Mouse (Mus musculus) limb, embryonic 13.5 days (tissue): ENCODE measurements around the gene Sema6d. TPM values are rescaled to one million over a fixed set of nuclear protein-coding genes. Genes with fewer than 3 reads are reported as not detected.

ENCODE experiments used
- ATAC-seq: fragments of 200-750 bp; cut with Nextera tagmentation; 2 replicates; pipeline ENCODE4 v1.8.0; 2017; ENCODE audit warnings: low read depth, moderate number of reproducible peaks, moderate TSS enrichment; ENCODE audit not compliant: low FRiP score
- H3K27ac ChIP-seq: fragments of 300-500 bp; sonication (generic); 2 replicates; pipeline ENCODE4 v1.5.1; 2015; ENCODE audit warnings: inconsistent platforms, mild to moderate bottlenecking, moderate library complexity
- H3K27me3 ChIP-seq: fragments of 300-500 bp; sonication (generic); 2 replicates; pipeline ENCODE4 v1.6.1; 2015; ENCODE audit warnings: mild to moderate bottlenecking, inconsistent platforms
- H3K36me3 ChIP-seq: fragments of 300-500 bp; sonication (generic); 2 replicates; pipeline ENCODE4 v1.6.1; 2015; ENCODE audit warnings: inconsistent platforms, mild to moderate bottlenecking, moderate library complexity
- H3K4me1 ChIP-seq: fragments of 300-500 bp; sonication (generic); 2 replicates; pipeline ENCODE4 v1.6.1; 2015; ENCODE audit warnings: inconsistent platforms
- H3K4me2 ChIP-seq: fragments of 300-500 bp; sonication (generic); replicated peaks from 2 replicates; pipeline ENCODE4 v1.6.1; 2015; ENCODE audit warnings: inconsistent platforms, mild to moderate bottlenecking, moderate library complexity
- H3K4me3 ChIP-seq: fragments of 300-500 bp; sonication (generic); 2 replicates; pipeline ENCODE4 v1.5.1; 2015; ENCODE audit warnings: moderate library complexity, mild to moderate bottlenecking, inconsistent platforms
- H3K9ac ChIP-seq: fragments of 300-500 bp; sonication (generic); 2 replicates; pipeline ENCODE4 v1.6.1; 2015; ENCODE audit warnings: mild to moderate bottlenecking, inconsistent platforms
- H3K9me3 ChIP-seq: fragments of 300-500 bp; sonication (generic); 2 replicates; pipeline ENCODE4 v1.6.1; 2016; ENCODE audit warnings: inconsistent platforms
- WGBS: fragments of 180-500 bp; shearing (Covaris S2); methylation state at CpG from one replicate; pipeline ENCODE4 v1.1.7; 2015; 5-methylcytosine and 5-hydroxymethylcytosine counted together
- polyA plus RNA-seq: library from polyadenylated mRNA; unstranded; fragments of >200 nt; fragmentation: Nextera tagmentation; extraction: Ambion mirVana; gene quantifications from 2 replicates; pipeline ENCODE4 v1.2.1, GENCODE M21; 2015

Gene Sema6d
- polyA plus RNA-seq, 1 experiment from 2014 or later: 9.4 TPM

- WGBS: 96% methylated on average over 2 of the region's 2 CpGs
- H3K4me3 ChIP-seq: no peak overlapping the region
These were observed 328.6 kb downstream of the Sema6d start for GRCm38 (mm10) chr2:124418319-124418718.

GRCm38 (mm10) chr2:124420170-124420825, 330.5 kb downstream of the Sema6d start:
- H3K27ac ChIP-seq: no peak overlapping the region
- H3K36me3 ChIP-seq: no peaks in the 10 kb centered on the region
- no peak for ATAC-seq
- H3K4me2 ChIP-seq: no peak overlapping the region
- H3K4me3 ChIP-seq: no peak overlapping the region
- WGBS: 45% methylated on average over 1 of the region's 1 CpGs
- H3K4me1 ChIP-seq: peaks cover 4% of the 10 kb centered on the region; the same call in 1 of the 2 replicates
- no peaks in the 10 kb centered on the region for H3K9me3 ChIP-seq
- no peaks in the 10 kb centered on the region for H3K27me3 ChIP-seq
- no peak overlapping the region for H3K9ac ChIP-seq

More at GRCm38 (mm10) chr2:124418319-124418718, 328.6 kb downstream of the Sema6d start:
- no peak for ATAC-seq
- Histone ChIP-seq H3K9me3 (no peaks in the 10 kb centered on the region), H3K27ac (no peak overlapping the region), H3K27me3 (no peaks in the 10 kb centered on the region), H3K9ac (no peak overlapping the region), H3K4me2 (no peak overlapping the region), H3K4me1 (peaks cover 7% of the 10 kb centered on the region; the same call in 1 of the 2 replicates), H3K36me3 (no peaks in the 10 kb centered on the region)

- H3K4me3 ChIP-seq: no peak overlapping the region
- no peak overlapping the region for H3K9ac ChIP-seq
- H3K27ac ChIP-seq: no peak overlapping the region
- H3K4me1 ChIP-seq: no peaks in the 10 kb centered on the region; the same call in 1 of the 2 replicates
- no peaks in the 10 kb centered on the region for H3K36me3 ChIP-seq
- 0 out of 2 replicates have a peak, but pooled peaks cover 3% of the 10 kb centered on the region for H3K27me3 ChIP-seq
- peak; percentile 54; the same call in 1 of the 2 replicates for ATAC-seq
- 68% methylated on average over 5 of the region's 5 CpGs for WGBS
- no peak overlapping the region for H3K4me2 ChIP-seq
- H3K9me3 ChIP-seq: no peaks in the 10 kb centered on the region
These were observed 340.0 kb downstream of the Sema6d start for GRCm38 (mm10) chr2:124429744-124430143.

- Histone ChIP-seq H3K4me2 (no peak overlapping the region), H3K9me3 (no peaks in the 10 kb centered on the region), H3K27ac (no peak overlapping the region), H3K4me1 (peaks cover 8% of the 10 kb centered on the region), H3K9ac (no peak overlapping the region), H3K27me3 (0 out of 2 replicates have a peak, but pooled peaks cover 9% of the 10 kb centered on the region), H3K36me3 (no peaks in the 10 kb centered on the region), H3K4me3 (no peak overlapping the region)
- 91% methylated on average over 3 of the region's 3 CpGs for WGBS
- no peak for ATAC-seq
These were observed 340.9 kb downstream of the Sema6d start for GRCm38 (mm10) chr2:124430708-124431107.

- Histone ChIP-seq H3K9ac (no peak overlapping the region), H3K4me2 (0 out of 2 replicates have a peak overlapping the region, but pooled peaks have one; percentile 3), H3K27ac (no peak overlapping the region), H3K27me3 (peaks cover 39% of the 10 kb centered on the region), H3K4me3 (no peak overlapping the region), H3K9me3 (no peaks in the 10 kb centered on the region), H3K4me1 (peaks cover 17% of the 10 kb centered on the region), H3K36me3 (no peaks in the 10 kb centered on the region)
- ATAC-seq: peak; percentile 78
- WGBS: 47% methylated on average over 12 of the region's 12 CpGs
These were observed 345.7 kb downstream of the Sema6d start for GRCm38 (mm10) chr2:124435382-124436002.

GRCm38 (mm10) chr2:124436704-124437103, 346.9 kb downstream of the Sema6d start:
- Histone ChIP-seq H3K27me3 (peaks cover 44% of the 10 kb centered on the region), H3K9ac (no peak overlapping the region), H3K27ac (no peak overlapping the region), H3K36me3 (no peaks in the 10 kb centered on the region), H3K4me1 (peaks cover 17% of the 10 kb centered on the region), H3K4me2 (no peak overlapping the region), H3K9me3 (no peaks in the 10 kb centered on the region), H3K4me3 (no peak overlapping the region)
- no peak for ATAC-seq
- 42% methylated on average over 8 of the region's 8 CpGs for WGBS

- WGBS: 95% methylated on average over 2 of the region's 2 CpGs
- Histone ChIP-seq H3K27me3 (peaks cover 45% of the 10 kb centered on the region), H3K4me1 (no peaks in the 10 kb centered on the region), H3K36me3 (no peaks in the 10 kb centered on the region), H3K4me2 (no peak overlapping the region), H3K9me3 (no peaks in the 10 kb centered on the region), H3K4me3 (no peak overlapping the region), H3K27ac (no peak overlapping the region), H3K9ac (no peak overlapping the region)
- no peak for ATAC-seq
These were observed 354.4 kb downstream of the Sema6d start for GRCm38 (mm10) chr2:124444199-124444598.

GRCm38 (mm10) chr2:124455881-124456280, 366.1 kb downstream of the Sema6d start:
- no peak overlapping the region for H3K4me2 ChIP-seq
- H3K9ac ChIP-seq: no peak overlapping the region
- no peak overlapping the region for H3K4me3 ChIP-seq
- H3K36me3 ChIP-seq: no peaks in the 10 kb centered on the region
- WGBS: 77% methylated on average over 2 of the region's 2 CpGs
- H3K9me3 ChIP-seq: no peaks in the 10 kb centered on the region
- no peak for ATAC-seq
- no peaks in the 10 kb centered on the region for H3K27me3 ChIP-seq
- H3K27ac ChIP-seq: no peak overlapping the region
- peaks cover 6% of the 10 kb centered on the region; the same call in 1 of the 2 replicates for H3K4me1 ChIP-seq

GRCm38 (mm10) chr2:124456999-124457398, 367.2 kb downstream of the Sema6d start:
- Histone ChIP-seq H3K4me1 (peaks cover 14% of the 10 kb centered on the region), H3K4me2 (no peak overlapping the region), H3K4me3 (no peak overlapping the region), H3K36me3 (no peaks in the 10 kb centered on the region), H3K27ac (no peak overlapping the region), H3K9ac (no peak overlapping the region), H3K9me3 (no peaks in the 10 kb centered on the region), H3K27me3 (no peaks in the 10 kb centered on the region)
- WGBS: 91% methylated on average over 4 of the region's 4 CpGs
- ATAC-seq: no peak

- Histone ChIP-seq H3K4me2 (no peak overlapping the region), H3K27me3 (no peaks in the 10 kb centered on the region), H3K9ac (no peak overlapping the region), H3K27ac (no peak overlapping the region), H3K36me3 (no peaks in the 10 kb centered on the region), H3K9me3 (no peaks in the 10 kb centered on the region), H3K4me3 (no peak overlapping the region), H3K4me1 (peaks cover 14% of the 10 kb centered on the region)
- 78% methylated on average over 2 of the region's 2 CpGs for WGBS
- no peak for ATAC-seq
These were observed 368.3 kb downstream of the Sema6d start for GRCm38 (mm10) chr2:124458028-124458427.

GRCm38 (mm10) chr2:124460956-124461355, 371.2 kb downstream of the Sema6d start:
- no peak overlapping the region for H3K4me2 ChIP-seq
- H3K9ac ChIP-seq: no peak overlapping the region
- no peak for ATAC-seq
- no peaks in the 10 kb centered on the region for H3K9me3 ChIP-seq
- WGBS: 18% methylated on average over 2 of the region's 2 CpGs
- H3K27me3 ChIP-seq: no peaks in the 10 kb centered on the region
- H3K36me3 ChIP-seq: no peaks in the 10 kb centered on the region
- H3K4me1 ChIP-seq: peaks cover 14% of the 10 kb centered on the region
- H3K27ac ChIP-seq: no peak overlapping the region
- no peak overlapping the region for H3K4me3 ChIP-seq

- no peak overlapping the region for H3K4me3 ChIP-seq
- H3K9ac ChIP-seq: no peak overlapping the region
- no peak overlapping the region for H3K27ac ChIP-seq
- H3K27me3 ChIP-seq: no peaks in the 10 kb centered on the region
- H3K4me2 ChIP-seq: no peak overlapping the region
- no peaks in the 10 kb centered on the region for H3K36me3 ChIP-seq
- H3K9me3 ChIP-seq: no peaks in the 10 kb centered on the region
- no peak for ATAC-seq
- H3K4me1 ChIP-seq: peaks cover 14% of the 10 kb centered on the region
- WGBS: 44% methylated on average over 3 of the region's 3 CpGs
These were observed 371.6 kb downstream of the Sema6d start for GRCm38 (mm10) chr2:124461378-124461851.
